Mouse (Mus musculus) lung, postnatal 4 days (tissue): Measurements from ENCODE around the gene Eno3.

ENCODE experiments used
- DNase-seq, 2 experiments: peaks; one replicate each; pipeline ENCODE4 v3.0.0; 2021

Gene Eno3

DNA sequence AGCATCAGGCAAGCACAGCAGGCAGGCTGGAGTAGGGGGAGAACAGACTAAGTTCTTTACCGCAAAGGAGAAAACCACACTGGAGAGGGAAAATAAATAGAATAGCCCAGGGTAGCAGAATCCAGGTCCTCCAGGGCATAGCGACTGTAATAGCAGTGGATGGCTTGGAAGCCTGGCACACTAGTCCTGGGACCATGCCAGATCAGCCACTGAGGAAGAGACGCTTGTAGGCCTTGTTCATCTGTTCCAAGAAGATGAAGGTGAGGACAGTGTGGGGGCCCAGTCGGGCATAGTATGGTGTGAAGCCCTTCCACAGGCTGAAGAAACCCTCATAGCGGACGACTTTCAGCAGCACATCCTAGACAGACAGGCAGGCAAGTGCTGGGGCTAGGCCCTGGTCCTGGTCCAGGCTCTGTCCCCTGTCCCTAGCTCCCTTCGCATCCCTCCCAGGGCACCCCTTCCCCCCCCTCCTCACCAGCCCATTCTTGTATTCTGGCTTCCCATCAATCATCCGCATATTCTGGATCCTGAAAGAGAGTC is 12.4 kb upstream of the Eno3 start:
- no peak for DNase-seq

- no peak for DNase-seq
Measured at GRCm38 (mm10) chr11:70645461-70646258, 11.3 kb upstream of the Eno3 start.

GRCm38 (mm10) chr11:70646259-70646555 is 10.8 kb upstream of the Eno3 start:
- DNase-seq = no peak

DNA sequence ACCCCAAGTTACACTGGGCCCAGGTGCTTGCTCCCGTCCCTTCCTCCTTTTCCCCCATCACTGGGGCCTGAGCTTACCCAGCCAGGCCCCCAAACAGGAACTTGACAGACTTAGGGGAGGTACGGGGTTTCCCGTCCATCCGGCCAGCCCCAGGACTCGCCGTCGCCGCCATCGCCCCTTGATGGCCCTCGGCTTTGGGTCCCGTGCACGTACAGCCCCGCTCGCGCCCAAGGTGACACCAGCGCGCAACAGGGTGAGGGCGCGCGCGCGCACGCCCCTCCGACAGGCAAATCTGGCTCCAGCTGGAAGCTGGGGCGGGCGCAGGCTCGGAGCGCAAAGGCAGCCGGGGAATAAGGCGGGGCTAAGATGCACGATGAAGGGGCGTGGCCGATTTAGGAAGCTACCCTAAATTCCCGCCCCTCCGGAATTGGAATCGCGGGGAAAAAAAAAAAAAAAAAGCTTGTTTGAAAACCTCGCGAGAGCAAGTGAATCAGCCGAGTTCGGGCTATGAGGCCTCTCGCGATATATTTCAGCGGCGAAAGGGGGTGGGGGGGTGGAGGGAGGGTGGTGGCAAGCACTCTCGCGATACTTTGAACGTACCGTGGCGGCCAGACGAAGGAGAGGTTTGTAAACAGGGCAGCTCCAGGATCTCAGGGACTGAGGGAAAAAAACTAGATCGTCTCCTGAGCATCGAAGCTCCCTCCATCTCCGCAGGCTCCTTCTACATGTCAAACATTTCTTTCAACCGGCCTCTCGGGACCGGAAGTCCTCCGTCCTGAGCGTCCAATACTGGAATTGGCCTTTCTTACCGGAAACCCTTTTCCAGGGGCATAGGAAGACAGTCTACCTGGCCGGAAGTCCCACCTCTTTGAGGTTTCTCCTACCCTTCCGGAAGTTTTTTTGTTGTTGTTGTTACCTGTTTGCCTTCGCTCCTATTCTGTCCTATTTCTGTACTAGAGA is 10.0 kb upstream of the Eno3 start, which contains the start of the genes Rnf167 and Slc25a11:
Gene Rnf167, plus strand, starts transcription at position 545 of the 960 bp plus-strand sequence.
Gene Slc25a11, minus strand, starts transcription at position 789 of the 960 bp plus-strand sequence.
- DNase-seq = peak; percentile 98

- DNase-seq = peak; percentile 57 to 59
Measured at GRCm38 (mm10) chr11:70647716-70648420, 9.1 kb upstream of the Eno3 start.

- no peak for DNase-seq
Measured at GRCm38 (mm10) chr11:70648512-70648911, 8.5 kb upstream of the Eno3 start.

GRCm38 (mm10) chr11:70649185-70649734 is 7.7 kb upstream of the Eno3 start:
- no peak for DNase-seq

DNA sequence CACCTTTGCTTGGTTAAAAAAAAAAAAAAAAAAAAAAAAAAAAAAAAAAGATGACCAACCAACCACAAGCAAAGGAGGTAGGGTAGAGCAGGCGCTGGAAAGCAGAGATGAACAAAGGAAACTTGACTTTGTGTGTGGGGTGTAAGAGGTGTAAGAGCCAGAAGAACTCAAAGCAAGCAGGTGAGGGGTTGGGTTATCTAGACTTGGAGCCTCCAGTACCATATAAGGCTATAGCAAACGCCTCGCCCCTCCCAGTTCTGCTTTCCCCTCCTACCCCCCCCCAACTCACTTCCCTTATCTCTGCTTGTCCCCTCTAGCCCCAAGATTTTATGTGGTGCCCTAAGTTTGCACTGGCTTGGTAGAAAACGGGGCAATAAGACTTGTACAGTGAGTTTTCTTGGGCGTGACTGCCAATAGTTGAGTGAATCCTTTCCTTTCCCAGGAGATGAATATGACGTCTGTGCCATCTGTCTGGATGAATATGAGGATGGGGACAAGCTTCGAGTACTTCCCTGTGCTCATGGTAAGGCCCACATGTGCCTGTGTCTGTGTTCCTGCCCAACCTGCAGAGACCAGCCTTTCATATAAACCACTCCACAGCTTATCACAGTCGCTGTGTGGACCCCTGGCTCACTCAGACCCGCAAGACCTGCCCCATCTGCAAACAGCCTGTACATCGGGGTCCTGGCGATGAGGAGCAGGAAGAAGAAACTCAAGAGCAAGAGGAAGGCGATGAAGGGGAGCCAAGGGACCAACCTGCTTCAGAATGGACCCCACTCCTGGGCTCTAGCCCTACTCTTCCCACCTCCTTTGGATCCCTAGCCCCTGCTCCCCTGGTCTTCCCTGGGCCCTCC is 6.5 kb upstream of the Eno3 start:
- peak in 1 of 2 experiments; percentile 39 for DNase-seq

DNA sequence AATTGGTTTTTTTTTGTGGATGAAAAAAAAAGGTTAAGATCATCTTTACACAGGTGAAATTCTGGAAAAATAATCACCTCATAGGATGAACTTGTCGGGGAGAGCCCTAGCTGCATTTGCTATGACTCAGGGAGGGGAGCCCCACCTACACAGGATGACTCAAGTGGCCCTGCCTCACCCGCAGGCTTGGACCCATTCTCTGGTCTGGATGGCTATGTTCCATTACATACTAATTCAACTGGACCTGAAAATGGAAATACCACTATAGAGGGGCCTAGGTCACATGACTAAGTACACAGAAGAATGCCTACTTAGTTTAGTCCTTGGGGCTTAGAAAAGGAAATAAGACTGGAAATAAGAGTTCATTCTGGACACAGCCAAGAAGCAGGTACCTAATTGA is 5.6 kb upstream of the Eno3 start:
- DNase-seq = no peak

- no peak for DNase-seq
Measured at GRCm38 (mm10) chr11:70652029-70652883, 4.7 kb upstream of the Eno3 start.

- DNase-seq = no peak
Measured at GRCm38 (mm10) chr11:70652884-70653344, 4.1 kb upstream of the Eno3 start.

DNA sequence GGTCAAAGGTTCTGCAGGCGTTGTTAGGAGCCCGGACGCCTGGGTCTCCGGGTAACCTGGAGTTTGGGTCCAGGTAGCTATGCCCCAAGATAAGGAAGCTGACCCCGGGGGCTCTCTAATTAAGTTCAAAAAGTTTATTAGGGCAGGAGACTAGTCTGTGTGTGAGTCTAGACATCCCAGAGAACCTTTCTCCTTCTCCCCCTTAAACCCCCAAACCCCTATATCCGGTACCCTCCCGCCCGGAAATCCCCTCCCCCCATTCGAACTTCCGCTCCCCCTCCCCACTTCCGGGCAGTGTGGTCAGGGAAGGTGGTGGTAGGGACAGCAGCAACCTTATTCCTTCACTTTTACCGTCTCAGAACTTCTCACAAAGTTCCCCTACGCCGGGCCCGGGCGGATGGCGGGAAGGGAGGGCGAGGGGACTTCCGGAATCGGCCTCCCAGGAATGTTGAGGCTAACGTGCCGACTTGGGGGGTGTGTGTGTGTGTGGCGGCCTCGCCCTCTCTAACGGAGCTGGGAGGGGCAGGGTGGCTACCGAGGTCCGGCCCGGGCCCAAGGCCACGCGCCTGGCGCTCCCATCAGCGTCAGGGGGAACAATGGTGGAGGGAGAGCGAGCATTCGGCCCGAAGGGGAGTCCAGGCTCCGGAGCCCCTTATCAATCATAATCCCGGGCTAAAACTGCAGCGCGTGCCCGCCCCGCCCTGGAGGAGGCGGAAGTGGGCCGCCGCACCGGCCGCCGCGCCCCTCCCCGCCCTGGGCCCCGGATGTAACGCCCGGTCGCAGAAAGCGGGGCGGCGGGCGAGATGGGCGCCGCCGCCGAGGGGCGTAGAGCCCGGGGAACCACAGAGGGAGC is 3.4 kb upstream of the Eno3 start:
- peak; percentile 82 to 85 for DNase-seq

DNA sequence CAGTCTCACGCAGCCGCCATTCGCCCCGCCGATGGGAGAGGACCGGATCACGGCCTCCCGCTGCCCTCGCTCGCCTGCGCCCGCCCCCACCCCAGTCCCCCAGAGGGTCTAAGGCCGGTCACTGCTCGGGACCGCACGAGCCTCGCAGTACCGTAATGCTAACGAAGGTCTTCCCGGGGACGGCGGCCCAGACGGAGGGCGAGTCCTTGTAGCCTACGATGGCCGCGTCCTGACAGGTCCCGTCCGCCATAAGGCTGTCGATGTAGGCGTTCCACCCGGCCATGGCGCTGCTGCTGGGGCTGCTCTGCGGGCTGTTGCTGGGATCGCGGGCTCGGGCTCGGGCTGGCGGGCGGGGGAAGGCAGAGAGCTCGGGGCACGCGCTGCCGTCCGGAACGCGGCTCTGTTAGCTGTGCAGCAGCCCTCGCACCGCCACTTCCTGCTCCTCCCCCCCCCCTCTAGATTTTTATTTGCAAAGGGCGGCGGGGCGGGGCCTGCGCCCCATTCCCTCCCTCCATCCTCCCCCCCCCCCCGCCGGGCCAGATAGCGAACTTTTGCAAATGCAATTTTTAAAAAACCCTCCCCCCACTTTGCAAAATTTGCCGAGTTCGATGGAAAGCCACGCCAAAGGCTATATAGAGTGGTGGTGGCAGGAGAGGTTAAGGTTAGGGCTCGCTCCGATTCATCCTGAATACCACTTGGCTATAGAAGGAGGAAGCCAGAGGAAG is 2.6 kb upstream of the Eno3 start, which contains the start of gene Pfn1:
Gene Pfn1, minus strand, starts transcription at position 447 of the 725 bp plus-strand sequence.
- peak; percentile 85 to 88 for DNase-seq

DNA sequence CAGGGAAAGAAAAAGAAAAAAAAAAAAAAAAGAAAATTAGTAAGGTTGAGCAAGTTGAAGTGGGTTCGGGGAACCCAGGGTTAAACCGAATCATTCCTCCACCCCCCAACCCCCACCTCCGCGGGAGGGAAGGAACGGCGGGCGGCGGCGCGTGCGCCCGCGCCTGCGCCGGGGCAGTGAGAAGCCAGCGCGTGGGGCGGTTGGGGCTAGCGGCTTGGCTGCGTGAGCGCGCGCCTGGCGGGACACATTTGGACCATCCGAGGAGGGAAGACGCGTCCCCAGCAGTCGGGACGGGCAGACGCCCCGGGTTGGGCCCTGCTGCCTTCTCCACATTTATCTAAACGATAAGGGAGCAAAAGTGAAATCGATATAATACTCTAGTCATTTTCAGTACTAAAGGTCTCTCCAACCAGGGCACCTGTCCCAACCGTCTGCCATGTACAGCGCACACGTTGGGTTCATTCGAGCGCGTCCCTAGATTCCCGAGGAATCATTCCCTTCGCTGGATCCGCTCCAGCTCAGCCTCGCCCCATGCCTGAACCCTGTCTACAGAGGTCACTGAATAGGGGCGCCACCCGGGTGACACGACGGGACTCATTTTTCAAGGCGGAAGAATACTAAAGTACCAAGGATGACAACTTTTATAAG is 2.0 kb upstream of the Eno3 start:
- peak; percentile 88 to 91 for DNase-seq

GRCm38 (mm10) chr11:70655571-70656455 is 1.2 kb upstream of the Eno3 start:
- DNase-seq = peak; percentile 75 to 80

DNA sequence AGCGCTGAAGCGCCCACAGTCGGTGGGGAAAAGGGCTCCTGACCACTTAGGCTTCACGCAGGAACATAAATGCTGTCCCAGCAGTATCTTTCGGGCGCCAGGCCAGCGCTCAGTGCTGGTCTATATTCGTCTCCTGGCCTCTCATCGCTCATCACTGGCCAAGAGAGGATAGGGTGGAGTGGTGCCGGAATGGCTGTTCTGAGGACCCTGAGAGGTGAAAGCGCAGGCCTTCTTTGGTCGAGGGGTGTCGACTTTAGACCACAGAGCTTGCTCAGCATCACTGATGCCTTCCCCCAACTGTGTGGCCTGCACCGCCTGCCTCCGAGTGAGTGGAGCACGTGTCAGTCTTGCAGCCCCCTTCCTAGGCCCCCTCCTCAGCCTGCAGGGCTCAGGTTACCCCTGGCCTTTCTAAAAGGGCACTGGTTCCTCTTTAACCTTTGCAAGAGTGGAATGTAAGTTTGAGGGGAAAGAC is 510 bp upstream of the Eno3 start:
- peak; percentile 55 to 71 for DNase-seq

- peak in 1 of 2 experiments; percentile 20 for DNase-seq
Measured at GRCm38 (mm10) chr11:70657573-70657972, 571 bp downstream of the Eno3 start.
